Mouse (Mus musculus) gastrocnemius, postnatal 36 days (tissue): ENCODE data around the gene Smap2. TPM values are rescaled to one million over a fixed set of nuclear protein-coding genes. Genes with fewer than 3 reads are reported as not detected.

Experiments
- DNase-seq, 2 experiments: peaks; one replicate each; pipeline ENCODE4 v3.0.0; 2022
- intact Hi-C: fragments of 180-260 bp; cut with DNase I; formaldehyde crosslinking; loops from one replicate; pipeline ENCODE4 v1.15.1; 2025
- microRNA-seq, 2 experiments: library from miRNA; unstranded; fragments of <30 nt; microRNA quantifications; one replicate each; pipeline ENCODE4 v1.2.0; 2021
- total RNA-seq, 2 experiments: library from RNA; stranded (reverse); gene quantifications; 2 replicates each; pipeline ENCODE4 v1.2.3; 2021

Smap2 gene
- total RNA-seq, 2 experiments from 2014 or later = 13.7 to 14.4 TPM

DNA sequence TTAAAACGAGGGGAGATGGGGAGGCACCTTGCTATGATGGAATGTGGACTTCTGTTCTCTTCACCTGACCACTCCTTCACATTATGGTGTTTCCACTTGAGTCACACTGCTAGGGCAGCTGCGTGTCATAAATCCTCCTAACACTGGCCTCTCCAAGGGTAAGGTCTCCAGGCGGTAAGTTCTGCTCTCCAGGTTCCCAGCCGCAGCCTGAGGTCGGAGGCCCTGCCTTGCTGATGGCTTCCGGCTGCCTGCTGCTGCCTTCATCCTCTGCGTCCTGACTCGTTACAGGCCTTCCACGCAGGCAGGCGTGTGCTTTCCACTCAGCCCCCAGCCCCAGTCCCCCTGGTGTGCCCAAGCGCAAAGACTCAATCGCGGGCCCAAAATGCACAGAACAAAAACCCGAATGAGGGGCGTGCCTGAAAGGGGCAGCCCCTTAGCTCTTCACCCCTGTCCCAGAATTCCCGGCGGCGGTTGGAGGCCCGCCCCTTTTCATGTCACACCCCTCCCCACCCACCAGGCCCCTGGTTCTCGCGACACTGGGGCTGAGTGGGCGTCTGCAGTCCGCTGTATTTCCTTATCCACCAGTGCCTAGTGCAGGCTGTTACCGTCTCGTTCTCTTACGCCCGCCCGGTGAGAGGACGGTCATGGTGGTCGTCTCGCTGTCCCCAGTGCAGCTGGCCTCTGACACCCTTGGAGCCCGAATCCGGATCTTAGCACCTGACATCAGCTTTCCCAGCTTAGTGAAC is 92.3 kb downstream of the Smap2 start, which contains the start of gene Exo5:
Gene Exo5, minus strand, starts transcription at position 464 of the 746 bp plus-strand sequence.
- DNase-seq = peak; percentile 82 to 86
- intact Hi-C loops = loop anchor here (1.0 kb wide), 1 partner anchor 27 kb away; the partner anchor contains the start of gene Zfp69

DNA sequence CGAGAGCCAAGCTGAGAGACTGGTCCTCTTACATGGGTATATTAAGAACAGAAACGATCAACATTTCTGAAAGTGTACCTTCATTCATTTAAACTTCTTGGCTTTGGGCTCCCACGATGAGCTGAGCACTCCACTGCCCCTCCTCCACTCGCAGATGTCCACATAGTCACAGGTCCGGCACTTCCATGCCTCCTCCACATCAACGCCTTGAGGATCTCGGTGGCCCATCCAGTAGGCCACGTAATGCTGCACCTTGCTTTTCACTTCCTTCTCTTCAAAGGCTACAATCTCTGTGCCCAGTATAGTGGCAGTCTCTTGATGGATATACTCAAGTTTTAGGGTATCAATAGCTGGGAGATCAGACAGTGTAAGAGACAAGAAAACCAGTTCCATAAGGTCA is 95.6 kb downstream of the Smap2 start:
- intact Hi-C loops = no loop called here

More for the DNA sequence above, 95.6 kb downstream of the Smap2 start:
- no peak for DNase-seq

Small RNA genes within 50 kb of the gene (microRNA-seq; reads per million reads assigned to microRNA genes)
- 0 to 0.36 reads per million in 2 experiments for gene Mir7015

Other genes with a start within 250 kb of the Smap2 start
- 10 to 100 TPM; 37.9 to 40.1 TPM for gene Nfyc, start 185.7 kb downstream of the Smap2 start, total RNA-seq
- gene Rims3, start 162.4 kb downstream of the Smap2 start, total RNA-seq = under 1 TPM in 1 of 2 experiments, not detected in 1; 0.05 TPM
- 1 to 10 TPM; 1.4 TPM for gene Exo5, start 92.2 kb downstream of the Smap2 start, total RNA-seq
- under 1 TPM; 0.48 to 0.59 TPM for gene Zfp69, start 65.5 kb downstream of the Smap2 start, total RNA-seq
- under 1 TPM; 0.23 to 0.54 TPM for gene Col9a2, start 22.1 kb upstream of the Smap2 start, total RNA-seq
- 10 to 100 TPM; 15.7 to 16.1 TPM for gene Zmpste24, start 81.0 kb upstream of the Smap2 start, total RNA-seq
- gene Tmco2, start 92.0 kb upstream of the Smap2 start, total RNA-seq = not detected
- gene Rlf, start 197.8 kb upstream of the Smap2 start, total RNA-seq = 1 to 10 TPM; 6.8 to 7.6 TPM